Mouse (Mus musculus) lung, embryonic 14.5 days (tissue): ENCODE results near the gene Rab44. TPM values are rescaled to one million over a fixed set of nuclear protein-coding genes. Genes with fewer than 3 reads are reported as not detected.

ENCODE experiments used
- ATAC-seq: fragments of 200-750 bp; cut with Nextera tagmentation; 2 replicates; pipeline ENCODE4 v1.8.0; 2017; ENCODE audit warnings: mild to moderate bottlenecking, moderate TSS enrichment, moderate library complexity; ENCODE audit not compliant: insufficient read depth
- DNase-seq: peaks from one replicate; pipeline ENCODE4 v3.0.0-alpha.2; 2015
- H3K27ac ChIP-seq: fragments of 300-500 bp; sonication (generic); 2 replicates; pipeline ENCODE4 v1.5.1; 2014; ENCODE audit warnings: low read depth, mild to moderate bottlenecking, moderate library complexity
- H3K27me3 ChIP-seq: fragments of 300-500 bp; sonication (generic); 2 replicates; pipeline ENCODE4 v1.6.1; 2014; ENCODE audit warnings: low read length, control low read depth; ENCODE audit not compliant: insufficient read depth
- H3K36me3 ChIP-seq: fragments of 300-500 bp; sonication (generic); 2 replicates; pipeline ENCODE4 v1.6.1; 2014; ENCODE audit warnings: control low read depth; ENCODE audit not compliant: insufficient read depth
- H3K4me1 ChIP-seq: fragments of 300-500 bp; sonication (generic); 2 replicates; pipeline ENCODE4 v1.6.1; 2014; ENCODE audit warnings: antibody characterized with exemption, control low read depth; ENCODE audit not compliant: insufficient read depth
- H3K4me2 ChIP-seq: fragments of 300-500 bp; sonication (generic); 2 replicates; pipeline ENCODE4 v1.6.1; 2014; ENCODE audit warnings: mild to moderate bottlenecking
- H3K4me3 ChIP-seq: fragments of 300-500 bp; sonication (generic); 2 replicates; pipeline ENCODE4 v1.5.1; 2014; ENCODE audit warnings: low read depth, low read length
- H3K9ac ChIP-seq: fragments of 300-500 bp; sonication (generic); 2 replicates; pipeline ENCODE4 v1.6.1; 2014
- H3K9me3 ChIP-seq: fragments of 300-500 bp; sonication (generic); 2 replicates; pipeline ENCODE4 v1.6.1; 2016; ENCODE audit warnings: low read depth, low read length, control low read depth
- CTCF ChIP-seq: IDR thresholded peaks from 2 replicates; pipeline ENCODE4 v1.5.1; 2016; ENCODE audit warnings: antibody characterized with exemption, low read depth
- WGBS: fragments of 180-500 bp; shearing (Covaris S2); extraction: QIAGEN DNeasy Blood & Tissue Kit; methylation state at CpG from one replicate; pipeline ENCODE4 v1.1.7; 2014; 5-methylcytosine and 5-hydroxymethylcytosine counted together
- polyA plus RNA-seq: library from polyadenylated mRNA; unstranded; fragments of >200 nt; fragmentation: Nextera tagmentation; extraction: Ambion mirVana; gene quantifications from 2 replicates; pipeline ENCODE4 v1.2.1, GENCODE M21; 2014

Rab44 gene
- polyA plus RNA-seq, 1 experiment from 2014 or later: 1.1 TPM

- Histone ChIP-seq H3K9ac (no peak overlapping the region), H3K36me3 (no peaks in the 10 kb centered on the region), H3K4me1 (no peaks in the 10 kb centered on the region; the same call in 1 of the 2 replicates), H3K27me3 (no peaks in the 10 kb centered on the region), H3K4me2 (no peak overlapping the region), H3K9me3 (no peaks in the 10 kb centered on the region), H3K27ac (no peak overlapping the region), H3K4me3 (no peak overlapping the region)
- ATAC-seq (no peak), DNase-seq (no peak)
- TF ChIP-seq CTCF: no peak
- WGBS: 89% methylated on average over 5 of the region's 5 CpGs
Measured at GRCm38 (mm10) chr17:29159320-29159719, 45.4 kb downstream of the Rab44 start.

- H3K27me3 ChIP-seq: no peaks in the 10 kb centered on the region
- H3K4me1 ChIP-seq: peaks cover 5% of the 10 kb centered on the region
- no peak for TF ChIP-seq CTCF
- H3K4me2 ChIP-seq: no peak overlapping the region
- no peaks in the 10 kb centered on the region for H3K9me3 ChIP-seq
- H3K27ac ChIP-seq: no peak overlapping the region
- no peak for ATAC-seq
- no peaks in the 10 kb centered on the region for H3K36me3 ChIP-seq
- H3K4me3 ChIP-seq: no peak overlapping the region
- H3K9ac ChIP-seq: no peak overlapping the region
- no peak for DNase-seq
- 82% methylated on average over 16 of the region's 16 CpGs for WGBS
Measured at GRCm38 (mm10) chr17:29159743-29160455, 46.0 kb downstream of the Rab44 start.

GRCm38 (mm10) chr17:29162334-29162733 is 48.4 kb downstream of the Rab44 start:
- no peaks in the 10 kb centered on the region for H3K9me3 ChIP-seq
- DNase-seq (no peak), ATAC-seq (no peak)
- TF ChIP-seq CTCF: no peak
- no peak overlapping the region for H3K4me2 ChIP-seq
- H3K36me3 ChIP-seq: no peaks in the 10 kb centered on the region
- no peak overlapping the region for H3K4me3 ChIP-seq
- H3K27ac ChIP-seq: no peak overlapping the region
- H3K9ac ChIP-seq: no peak overlapping the region
- no peaks in the 10 kb centered on the region for H3K27me3 ChIP-seq
- 91% methylated on average over 13 of the region's 13 CpGs for WGBS
- H3K4me1 ChIP-seq: peaks cover 8% of the 10 kb centered on the region

GRCm38 (mm10) chr17:29164469-29165111 is 50.6 kb downstream of the Rab44 start:
- Histone ChIP-seq H3K9ac (no peak overlapping the region), H3K9me3 (no peaks in the 10 kb centered on the region), H3K4me1 (peaks cover 8% of the 10 kb centered on the region), H3K4me3 (no peak overlapping the region), H3K36me3 (no peaks in the 10 kb centered on the region), H3K27ac (no peak overlapping the region), H3K27me3 (no peaks in the 10 kb centered on the region), H3K4me2 (peak overlapping the region; percentile 18; the same call in 1 of the 2 replicates)
- peak; percentile 70 for DNase-seq
- 15% methylated on average over 17 of the region's 17 CpGs for WGBS
- no peak for TF ChIP-seq CTCF
- ATAC-seq: peak; percentile 47; the same call in 1 of the 2 replicates

DNA sequence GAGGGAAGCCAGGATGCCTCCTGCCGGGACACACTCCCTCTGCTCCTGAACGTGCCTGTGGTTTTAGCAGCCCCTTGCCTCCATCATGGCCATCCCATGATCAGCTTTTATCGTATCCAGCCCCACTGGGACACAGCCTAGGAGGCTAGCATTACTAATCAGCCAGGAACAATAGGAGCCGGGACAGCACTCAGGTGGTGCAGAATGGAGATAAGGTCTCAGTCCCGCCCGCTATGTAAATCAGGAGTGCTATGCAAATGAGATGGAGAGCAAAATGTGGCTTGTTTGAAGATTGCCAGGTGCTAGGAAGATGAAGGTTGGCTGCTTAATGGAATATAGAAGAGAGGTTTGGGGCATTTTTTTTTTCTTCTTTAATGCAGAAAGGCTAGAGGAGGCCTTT is 51.5 kb downstream of the Rab44 start:
- DNase-seq (no peak), ATAC-seq (no peak)
- Histone ChIP-seq H3K36me3 (no peaks in the 10 kb centered on the region), H3K27me3 (no peaks in the 10 kb centered on the region), H3K4me3 (no peak overlapping the region), H3K4me1 (peaks cover 8% of the 10 kb centered on the region), H3K27ac (no peak overlapping the region), H3K9me3 (no peaks in the 10 kb centered on the region), H3K4me2 (no peak overlapping the region), H3K9ac (no peak overlapping the region)
- no peak for TF ChIP-seq CTCF
- 31% methylated on average over 6 of the region's 6 CpGs for WGBS

DNA sequence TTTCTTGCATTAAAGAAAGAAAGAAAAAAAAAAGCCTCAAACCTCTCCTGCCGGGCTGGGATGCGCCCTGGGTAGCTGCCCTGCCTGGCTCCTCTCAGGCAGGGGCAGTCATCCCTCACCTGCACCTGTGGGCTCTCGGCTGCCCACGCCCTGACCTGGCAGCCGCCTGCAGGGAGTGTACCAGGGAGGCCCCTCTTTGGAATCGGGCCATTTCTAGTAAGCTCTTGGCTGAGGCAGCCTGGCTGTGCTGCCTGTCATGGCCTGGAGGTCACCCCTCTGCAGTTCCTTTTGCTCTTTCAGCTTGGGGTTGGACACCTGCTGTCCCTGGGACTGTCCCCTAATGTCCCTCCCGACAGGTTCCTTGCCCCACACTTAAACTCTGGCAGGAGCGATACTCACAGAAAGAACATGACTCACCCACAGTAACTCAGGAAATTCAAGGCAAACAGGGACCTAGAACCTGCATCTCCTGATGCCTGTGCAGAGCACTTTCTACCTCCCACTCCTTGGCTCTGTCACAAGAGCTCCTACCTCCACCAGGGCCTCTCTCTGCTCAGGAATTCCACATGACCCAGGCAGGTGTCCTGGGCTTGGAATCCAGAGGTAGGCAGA is 52.1 kb downstream of the Rab44 start:
- Histone ChIP-seq H3K9ac (no peak overlapping the region), H3K27me3 (no peaks in the 10 kb centered on the region), H3K9me3 (no peaks in the 10 kb centered on the region), H3K27ac (peak overlapping the region; percentile 30; the same call in 1 of the 2 replicates), H3K36me3 (no peaks in the 10 kb centered on the region), H3K4me1 (peaks cover 8% of the 10 kb centered on the region), H3K4me3 (no peak overlapping the region), H3K4me2 (no peak overlapping the region)
- DNase-seq: no peak
- 45% methylated on average over 8 of the region's 8 CpGs for WGBS
- TF ChIP-seq CTCF: no peak
- no peak for ATAC-seq

DNA sequence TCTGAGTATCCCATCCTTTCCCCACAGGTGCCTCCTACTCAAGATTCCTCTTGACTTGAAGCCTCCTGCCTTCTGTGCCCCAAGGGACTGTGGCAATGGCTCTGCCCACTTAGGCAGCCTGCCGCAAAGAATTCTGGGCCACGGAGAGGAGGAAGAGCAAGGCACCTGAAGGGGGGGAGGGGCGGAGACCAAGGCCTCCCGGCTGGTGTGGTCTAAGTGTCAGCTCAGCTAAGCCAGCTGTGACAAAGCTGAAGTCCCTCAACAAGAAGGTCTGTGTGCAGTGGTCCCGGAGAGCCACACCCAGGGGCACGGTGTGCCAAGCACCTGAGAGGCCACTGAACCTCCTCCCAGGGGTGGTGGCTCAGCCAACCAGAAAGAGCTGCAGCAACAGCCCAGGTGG is 53.4 kb downstream of the Rab44 start:
- no peaks in the 10 kb centered on the region for H3K27me3 ChIP-seq
- no peak overlapping the region for H3K9ac ChIP-seq
- DNase-seq (no peak), ATAC-seq (no peak)
- H3K9me3 ChIP-seq: no peaks in the 10 kb centered on the region
- WGBS: 55% methylated on average over 6 of the region's 6 CpGs
- no peaks in the 10 kb centered on the region for H3K36me3 ChIP-seq
- TF ChIP-seq CTCF: no peak
- H3K4me1 ChIP-seq: peaks cover 8% of the 10 kb centered on the region
- no peak overlapping the region for H3K27ac ChIP-seq
- no peak overlapping the region for H3K4me3 ChIP-seq
- H3K4me2 ChIP-seq: no peak overlapping the region
